Mouse (Mus musculus): Measurements from ENCODE around the gene Col11a2. TPM values are rescaled to one million over a fixed set of nuclear protein-coding genes. Genes with fewer than 3 reads are reported as not detected.
A peak's percentile ranks its signal among the peaks of the same experiment; 100 is the strongest.

Gene Col11a2
- polyA plus RNA-seq, 1 experiment from 2014 or later, result 1.6 TPM

- peak overlapping the region; percentile 32 for H3K27ac ChIP-seq
- no peaks in the 10 kb centered on the region for H3K36me3 ChIP-seq (ENCODE audit: inconsistent target)
- H3K4me3 ChIP-seq (ENCODE audit: inconsistent target), result no peak overlapping the region
These were observed 18.0 kb downstream of the Col11a2 start for GRCm38 (mm10) chr17:34057224-34057623.

DNA sequence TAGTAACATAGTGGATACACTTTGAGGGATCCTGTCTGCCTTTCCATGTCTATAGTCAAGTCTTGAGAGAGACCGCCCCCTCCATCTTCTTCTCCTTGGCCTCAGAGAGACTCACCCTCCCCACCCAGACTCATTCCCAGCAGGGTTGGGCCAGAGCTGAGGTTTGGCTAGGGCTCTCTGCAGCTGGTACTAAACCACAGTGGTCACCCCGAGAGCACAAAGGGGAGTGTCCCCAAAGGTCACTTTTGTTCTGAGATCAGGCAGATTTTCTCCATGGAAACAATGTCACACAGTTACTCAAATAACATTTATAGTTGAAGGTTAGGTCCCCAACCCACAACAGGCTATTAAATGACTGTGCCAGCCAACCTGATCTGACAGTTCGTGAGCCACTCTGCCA, 29.6 kb downstream of the Col11a2 start:
- no peaks in the 10 kb centered on the region for H3K36me3 ChIP-seq (ENCODE audit: inconsistent target)
- 52% methylated on average over 3 of the region's 3 CpGs for WGBS (ENCODE audit: missing documents)
- H3K27ac ChIP-seq, result no peak overlapping the region
- no peak overlapping the region for H3K4me3 ChIP-seq (ENCODE audit: inconsistent target)
- H3K79me2 ChIP-seq (ENCODE audit: inconsistent target), result no peaks in the 10 kb centered on the region

More at GRCm38 (mm10) chr17:34057224-34057623, 18.0 kb downstream of the Col11a2 start:
- no peaks in the 10 kb centered on the region for H3K79me2 ChIP-seq (ENCODE audit: inconsistent target)
- 1% methylated on average over 7 of the region's 7 CpGs for WGBS (ENCODE audit: missing documents)

- no peak overlapping the region for H3K4me3 ChIP-seq (ENCODE audit: inconsistent target)
- no peaks in the 10 kb centered on the region for H3K79me2 ChIP-seq (ENCODE audit: inconsistent target)
- no peaks in the 10 kb centered on the region for H3K36me3 ChIP-seq (ENCODE audit: inconsistent target)
- peak overlapping the region; percentile 41 for H3K27ac ChIP-seq
- WGBS (ENCODE audit: missing documents), result 51% methylated on average over 5 of the region's 5 CpGs
These were observed 32.9 kb downstream of the Col11a2 start for GRCm38 (mm10) chr17:34072091-34072490.

DNA sequence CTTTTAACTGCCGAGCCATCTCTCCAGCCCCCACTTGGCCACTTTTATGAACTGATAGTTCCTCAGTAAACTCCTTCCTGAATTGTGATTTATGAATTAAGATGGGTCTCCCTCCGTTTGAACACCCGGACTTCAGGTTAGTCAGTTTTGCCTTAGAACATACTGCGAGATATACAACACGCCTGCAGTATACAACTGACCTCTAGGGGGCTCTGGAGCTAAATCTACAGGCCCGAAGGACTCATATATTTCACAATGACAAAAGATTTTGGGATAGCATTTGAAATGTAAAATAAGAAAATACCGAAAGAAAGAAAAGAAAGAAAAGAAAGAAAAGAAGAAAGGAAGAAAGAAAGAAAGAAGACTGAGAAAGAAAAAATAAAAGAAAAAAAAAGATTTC, 36.0 kb downstream of the Col11a2 start:
- no peaks in the 10 kb centered on the region for H3K79me2 ChIP-seq (ENCODE audit: inconsistent target)
- H3K36me3 ChIP-seq (ENCODE audit: inconsistent target), result no peaks in the 10 kb centered on the region
- no peak overlapping the region for H3K27ac ChIP-seq
- no peak overlapping the region for H3K4me3 ChIP-seq (ENCODE audit: inconsistent target)
- 25% methylated on average over 7 of the region's 7 CpGs for WGBS (ENCODE audit: missing documents)

DNA sequence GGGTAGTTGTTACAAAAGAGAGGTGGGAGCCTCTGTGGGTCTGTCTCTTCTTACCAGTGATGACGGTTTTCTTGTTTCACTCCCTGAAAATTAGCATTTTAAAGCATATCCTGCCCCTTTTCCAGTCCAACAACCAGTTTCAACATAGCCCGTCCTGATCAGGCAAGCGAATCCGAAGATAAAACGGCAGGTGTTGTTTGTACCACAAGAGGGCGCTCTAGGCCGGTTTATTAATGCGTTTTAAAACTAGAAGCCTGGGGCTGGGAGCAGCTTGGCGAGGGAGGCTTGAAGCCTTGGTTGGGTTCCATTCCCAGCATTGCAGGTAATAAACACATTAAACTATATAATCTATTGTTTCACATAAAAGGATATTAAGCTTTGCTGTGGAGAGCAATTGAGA, 38.3 kb downstream of the Col11a2 start:
- Histone ChIP-seq H3K36me3 (ENCODE audit: inconsistent target) (no peaks in the 10 kb centered on the region), H3K4me3 (ENCODE audit: inconsistent target) (no peak overlapping the region), H3K79me2 (ENCODE audit: inconsistent target) (no peaks in the 10 kb centered on the region), H3K27ac (no peak overlapping the region)
- 3% methylated on average over 9 of the region's 9 CpGs for WGBS (ENCODE audit: missing documents)

- no peak overlapping the region for H3K27ac ChIP-seq
- 66% methylated on average over 4 of the region's 4 CpGs for WGBS (ENCODE audit: missing documents)
- H3K36me3 ChIP-seq (ENCODE audit: inconsistent target), result no peaks in the 10 kb centered on the region
- no peak overlapping the region for H3K4me3 ChIP-seq (ENCODE audit: inconsistent target)
- no peaks in the 10 kb centered on the region for H3K79me2 ChIP-seq (ENCODE audit: inconsistent target)
These were observed 38.9 kb downstream of the Col11a2 start for GRCm38 (mm10) chr17:34078148-34078547.

- Histone ChIP-seq H3K36me3 (ENCODE audit: inconsistent target) (no peaks in the 10 kb centered on the region), H3K27ac (no peak overlapping the region), H3K79me2 (ENCODE audit: inconsistent target) (no peaks in the 10 kb centered on the region), H3K4me3 (ENCODE audit: inconsistent target) (no peak overlapping the region)
- 93% methylated on average over 11 of the region's 11 CpGs for WGBS (ENCODE audit: missing documents)
These were observed 39.8 kb downstream of the Col11a2 start for GRCm38 (mm10) chr17:34079002-34079401.

DNA sequence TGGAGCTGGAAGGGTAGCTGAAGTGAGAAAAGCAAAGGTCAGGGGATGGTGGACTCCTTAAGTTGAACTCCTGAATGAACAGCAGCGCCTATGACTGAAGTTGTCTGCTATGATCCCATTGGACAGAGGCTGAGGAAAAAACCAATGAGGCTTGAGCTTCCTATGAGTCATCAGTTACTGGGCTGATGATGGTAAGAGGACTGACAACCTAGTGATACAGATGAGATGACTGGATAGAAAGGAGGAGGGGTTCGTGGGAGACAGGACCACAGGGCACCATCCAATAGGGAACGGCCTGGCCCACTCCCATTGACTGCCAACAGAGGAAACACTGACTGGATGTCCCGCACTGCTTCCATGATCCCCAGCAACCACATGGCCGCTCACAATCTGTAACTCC, 40.4 kb downstream of the Col11a2 start:
- H3K36me3 ChIP-seq (ENCODE audit: inconsistent target), result no peaks in the 10 kb centered on the region
- 44% methylated on average over 5 of the region's 5 CpGs for WGBS (ENCODE audit: missing documents)
- no peak overlapping the region for H3K27ac ChIP-seq
- no peaks in the 10 kb centered on the region for H3K79me2 ChIP-seq (ENCODE audit: inconsistent target)
- no peak overlapping the region for H3K4me3 ChIP-seq (ENCODE audit: inconsistent target)

- Histone ChIP-seq H3K79me2 (ENCODE audit: inconsistent target) (no peaks in the 10 kb centered on the region), H3K4me3 (ENCODE audit: inconsistent target) (no peak overlapping the region), H3K27ac (no peak overlapping the region), H3K36me3 (ENCODE audit: inconsistent target) (no peaks in the 10 kb centered on the region)
- WGBS (ENCODE audit: missing documents), result 87% methylated on average over 8 of the region's 8 CpGs
These were observed 43.9 kb downstream of the Col11a2 start for GRCm38 (mm10) chr17:34083104-34083503.

DNA sequence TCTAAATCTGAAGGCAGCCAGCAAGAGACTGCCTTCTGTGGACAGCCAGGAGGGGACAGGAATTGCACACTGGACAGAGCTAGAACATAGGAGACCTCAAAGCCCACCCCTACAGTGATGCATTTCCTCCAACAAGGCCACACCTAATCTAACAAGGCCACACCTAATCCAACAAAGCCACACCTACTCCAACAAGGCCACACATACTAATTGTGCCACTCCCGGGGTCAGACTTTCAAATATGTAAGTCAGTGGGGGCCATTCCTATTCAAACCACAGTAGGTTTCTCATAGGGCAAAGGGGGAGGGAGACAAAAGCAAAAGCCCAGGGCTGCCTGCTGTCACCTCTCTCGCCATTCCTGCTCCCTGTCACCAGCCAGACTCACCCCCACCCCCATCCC, 48.1 kb downstream of the Col11a2 start:
- no peaks in the 10 kb centered on the region for H3K79me2 ChIP-seq (ENCODE audit: inconsistent target)
- H3K36me3 ChIP-seq (ENCODE audit: inconsistent target), result no peaks in the 10 kb centered on the region
- no peak overlapping the region for H3K4me3 ChIP-seq (ENCODE audit: inconsistent target)
- WGBS (ENCODE audit: missing documents), result 50% methylated on average over 1 of the region's 2 CpGs
- no peak overlapping the region for H3K27ac ChIP-seq

DNA sequence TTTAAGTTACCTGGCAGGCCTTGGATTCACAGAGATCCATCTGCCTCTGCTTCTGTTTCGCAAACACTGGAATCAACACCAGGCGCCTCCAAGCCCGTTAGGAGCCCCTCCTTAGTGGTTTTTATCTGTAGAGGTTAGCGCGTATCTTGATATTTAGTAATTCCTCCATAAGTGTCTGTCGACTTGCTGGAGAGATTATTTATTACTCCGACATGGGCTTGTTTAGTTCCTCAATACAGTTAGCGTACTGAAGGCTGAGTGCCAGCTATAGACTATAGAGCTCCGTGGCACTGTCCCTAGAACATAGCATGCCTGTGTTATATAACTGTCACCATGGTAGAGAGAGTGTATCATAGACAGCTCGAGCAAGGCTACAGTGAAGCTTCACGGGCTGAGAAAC, 48.9 kb downstream of the Col11a2 start:
- Histone ChIP-seq H3K79me2 (ENCODE audit: inconsistent target) (no peaks in the 10 kb centered on the region), H3K27ac (no peak overlapping the region), H3K36me3 (ENCODE audit: inconsistent target) (no peaks in the 10 kb centered on the region), H3K4me3 (ENCODE audit: inconsistent target) (no peak overlapping the region)
- WGBS (ENCODE audit: missing documents), result 47% methylated on average over 11 of the region's 11 CpGs

DNA sequence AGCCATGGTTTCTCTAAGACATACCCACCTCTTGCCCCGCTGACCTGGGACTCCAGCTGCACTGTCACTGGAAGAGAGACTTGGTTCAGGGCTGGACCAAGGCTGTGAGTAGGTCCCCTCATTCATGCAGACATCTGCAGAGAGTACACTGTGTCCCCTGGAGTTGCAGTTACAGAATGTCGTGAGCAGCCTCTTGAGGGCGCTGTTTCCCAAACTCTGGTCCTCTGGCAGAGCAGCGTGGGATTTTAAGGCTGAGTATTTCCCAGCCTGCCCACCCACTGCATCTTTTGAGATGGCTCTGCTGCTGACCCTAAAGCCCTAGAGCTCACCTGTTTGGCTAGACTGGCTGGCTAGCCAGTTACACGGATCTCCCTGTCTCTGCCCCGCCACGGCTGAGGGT, 51.7 kb downstream of the Col11a2 start:
- Histone ChIP-seq H3K4me3 (ENCODE audit: inconsistent target) (no peak overlapping the region), H3K36me3 (ENCODE audit: inconsistent target) (no peaks in the 10 kb centered on the region), H3K79me2 (ENCODE audit: inconsistent target) (no peaks in the 10 kb centered on the region), H3K27ac (no peak overlapping the region)
- WGBS (ENCODE audit: missing documents), result 58% methylated on average over 7 of the region's 7 CpGs

DNA sequence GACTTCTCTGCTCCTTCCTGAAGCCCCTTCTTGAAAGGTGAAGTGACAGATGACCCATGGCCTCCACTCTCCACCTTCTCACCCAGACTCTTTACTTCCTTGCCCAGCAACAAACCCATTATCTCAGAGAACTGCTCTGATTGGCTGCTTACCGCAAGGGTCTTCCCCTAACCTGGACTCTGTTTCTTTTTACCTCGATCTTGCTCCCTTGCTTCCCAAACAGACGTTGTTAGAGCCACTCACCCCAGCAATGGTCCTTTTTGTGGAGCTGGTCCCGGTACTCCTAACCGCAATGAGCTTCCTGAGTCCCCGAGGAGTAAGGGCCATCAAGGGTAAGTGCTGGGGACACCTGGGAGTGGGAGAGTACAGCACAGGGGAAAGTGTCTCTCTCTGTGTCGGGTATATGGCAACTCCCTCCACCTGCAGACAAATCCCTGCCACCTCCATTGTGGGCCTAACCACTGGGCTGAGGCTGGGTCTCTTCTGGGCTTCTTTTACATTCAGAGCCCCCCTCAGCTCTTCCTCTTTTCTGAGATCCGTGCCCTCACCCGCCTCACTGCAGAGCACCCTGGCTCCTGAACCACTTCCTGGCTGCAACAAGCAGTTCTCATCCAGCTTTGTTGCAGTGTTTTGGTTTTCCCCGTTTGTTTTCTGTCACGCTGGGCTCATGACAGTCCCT, 53.1 kb downstream of the Col11a2 start, which contains the start of gene H2-Oa:
TSS of gene H2-Oa (plus strand) at position 144 of the 679 bp plus-strand sequence.
- no peaks in the 10 kb centered on the region for H3K79me2 ChIP-seq (ENCODE audit: inconsistent target)
- no peaks in the 10 kb centered on the region for H3K36me3 ChIP-seq (ENCODE audit: inconsistent target)
- H3K4me3 ChIP-seq (ENCODE audit: inconsistent target), result no peak within 1 kb of the TSS
- WGBS (ENCODE audit: missing documents), result 14% methylated on average over 11 of the region's 11 CpGs
- H3K27ac ChIP-seq, result no peak within 1 kb of the TSS

DNA sequence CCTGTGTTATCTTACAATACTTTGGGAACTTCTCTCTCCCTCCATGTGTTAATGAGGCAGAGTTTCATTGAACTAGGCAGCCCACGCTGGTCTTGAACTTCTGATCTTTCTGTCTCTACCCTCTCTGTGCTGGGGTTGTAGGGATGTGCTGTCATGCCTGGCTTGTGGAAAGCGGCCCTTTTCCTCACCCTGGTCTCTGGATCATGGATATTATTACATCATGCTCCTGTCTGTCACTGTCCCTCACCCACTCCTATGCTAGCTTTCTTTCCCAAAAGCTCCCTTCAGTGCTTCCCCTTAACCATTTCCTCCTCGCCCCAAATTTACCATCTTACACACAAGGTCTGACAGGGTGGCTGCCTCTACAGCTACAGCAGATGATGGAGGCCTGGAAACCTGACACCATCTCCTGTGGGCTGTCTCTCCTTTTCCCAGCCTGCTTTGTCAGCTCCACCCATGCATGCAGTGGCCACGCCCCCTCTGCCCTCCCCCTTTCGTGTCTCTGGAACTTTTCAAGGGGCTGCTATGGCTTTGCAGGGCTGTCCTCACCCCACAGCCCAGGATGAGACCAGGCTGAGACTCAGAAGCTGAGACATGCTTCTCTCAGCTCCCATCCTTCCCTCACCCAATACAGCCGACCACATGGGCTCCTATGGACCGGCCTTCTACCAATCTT, 54.1 kb downstream of the Col11a2 start:
- WGBS (ENCODE audit: missing documents), result 42% methylated on average over 7 of the region's 7 CpGs
- Histone ChIP-seq H3K36me3 (ENCODE audit: inconsistent target) (no peaks in the 10 kb centered on the region), H3K27ac (no peak overlapping the region), H3K4me3 (ENCODE audit: inconsistent target) (no peak overlapping the region), H3K79me2 (ENCODE audit: inconsistent target) (no peaks in the 10 kb centered on the region)

- no peaks in the 10 kb centered on the region for H3K79me2 ChIP-seq (ENCODE audit: inconsistent target)
- H3K4me3 ChIP-seq (ENCODE audit: inconsistent target), result no peak overlapping the region
- no peak overlapping the region for H3K27ac ChIP-seq
- no peaks in the 10 kb centered on the region for H3K36me3 ChIP-seq (ENCODE audit: inconsistent target)
- 59% methylated on average over 22 of the region's 27 CpGs for WGBS (ENCODE audit: missing documents)
These were observed 55.2 kb downstream of the Col11a2 start for GRCm38 (mm10) chr17:34094283-34095035.

All from macrophage (primary cell).